Mouse (Mus musculus) 416B (cell line): ENCODE measurements at regions not wholly inside any gene's neighbourhood (a gene's known extent, or its start where the extent isn't known, plus 50 kb on each side); places are given as distances from the start of the nearest gene placed in this dataset.

Experiments used
- DNase-seq: peaks from one replicate; pipeline ENCODE4 v3.0.0; 2011; ENCODE audit warnings: low read depth

DNA sequence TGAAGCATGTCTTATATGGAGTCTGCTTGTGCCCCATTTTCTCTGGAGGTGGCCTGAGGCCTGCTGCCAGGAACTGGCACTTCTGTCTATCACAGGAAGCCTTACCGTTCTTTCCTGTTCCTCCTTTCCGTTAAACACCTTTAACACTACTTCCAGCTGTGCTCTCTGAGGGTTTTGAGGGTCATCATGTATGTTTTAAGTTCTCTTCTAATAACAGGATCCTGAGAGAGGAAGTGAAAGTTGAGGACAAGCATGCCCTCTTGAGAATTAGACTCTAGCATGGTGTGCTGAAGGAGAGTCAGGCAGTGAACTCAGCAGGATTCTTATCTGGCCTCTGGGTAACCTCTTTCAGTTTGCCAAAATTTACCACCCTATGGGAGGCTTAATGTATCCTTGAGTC is 418.0 kb upstream of the 9430069I07Rik start:
- no peak for DNase-seq

DNA sequence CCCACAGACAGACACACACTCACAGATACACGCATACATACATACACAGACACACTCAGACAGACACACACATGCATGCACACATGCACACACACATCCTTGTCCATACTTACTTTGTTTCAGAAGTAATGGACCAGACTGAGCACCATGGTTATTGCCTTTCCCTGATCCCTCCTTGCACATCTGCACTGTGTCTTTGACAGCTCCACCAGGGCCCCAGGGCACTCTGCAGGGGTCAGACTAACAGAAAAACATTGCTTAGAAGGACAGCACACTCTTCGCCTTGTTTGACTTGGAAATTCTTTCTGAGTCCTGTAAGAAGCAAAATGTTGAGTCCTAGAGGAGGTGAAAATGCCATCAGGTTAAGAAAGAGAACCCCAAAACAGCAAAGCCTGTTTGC is 394.1 kb upstream of the 9430069I07Rik start:
- DNase-seq: no peak

DNA sequence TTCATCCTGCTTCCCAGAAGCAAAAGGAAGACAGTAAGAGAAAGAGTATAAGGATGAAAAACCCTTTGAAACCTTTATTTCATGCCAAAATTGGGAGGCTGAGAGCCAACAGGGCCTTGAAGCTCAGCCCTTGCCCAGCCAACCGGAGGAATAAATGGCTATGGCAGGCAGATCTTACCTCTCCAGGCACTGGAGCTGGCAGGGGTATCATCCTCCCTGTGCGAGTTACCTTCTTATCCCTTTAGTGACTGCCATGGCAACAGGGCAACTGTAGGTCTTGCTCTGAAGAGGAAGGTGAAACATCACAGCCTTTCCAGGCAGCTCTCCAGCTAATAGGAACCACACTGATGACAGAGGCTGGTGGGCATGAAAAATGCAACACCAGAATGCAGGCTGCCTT is 393.3 kb upstream of the 9430069I07Rik start:
- DNase-seq: no peak

DNA sequence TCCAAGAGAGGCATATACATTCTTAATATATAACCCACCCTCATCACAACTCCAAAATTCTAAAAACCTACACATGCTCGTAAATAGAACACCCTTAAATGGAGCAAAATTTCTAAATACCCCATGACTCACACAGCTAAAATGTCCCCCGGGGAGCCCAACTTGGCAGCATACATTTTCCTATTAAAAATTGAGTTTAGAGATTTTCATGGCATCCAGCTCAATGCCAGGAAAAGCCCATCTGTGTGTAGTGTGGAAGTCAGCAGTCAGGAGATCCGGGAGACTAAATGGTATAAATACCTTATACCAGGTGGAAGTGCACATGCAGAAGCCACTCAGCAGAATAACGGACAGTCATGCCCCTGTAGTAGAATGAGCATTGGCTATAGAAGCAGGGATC is 389.4 kb upstream of the 9430069I07Rik start:
- no peak for DNase-seq

DNA sequence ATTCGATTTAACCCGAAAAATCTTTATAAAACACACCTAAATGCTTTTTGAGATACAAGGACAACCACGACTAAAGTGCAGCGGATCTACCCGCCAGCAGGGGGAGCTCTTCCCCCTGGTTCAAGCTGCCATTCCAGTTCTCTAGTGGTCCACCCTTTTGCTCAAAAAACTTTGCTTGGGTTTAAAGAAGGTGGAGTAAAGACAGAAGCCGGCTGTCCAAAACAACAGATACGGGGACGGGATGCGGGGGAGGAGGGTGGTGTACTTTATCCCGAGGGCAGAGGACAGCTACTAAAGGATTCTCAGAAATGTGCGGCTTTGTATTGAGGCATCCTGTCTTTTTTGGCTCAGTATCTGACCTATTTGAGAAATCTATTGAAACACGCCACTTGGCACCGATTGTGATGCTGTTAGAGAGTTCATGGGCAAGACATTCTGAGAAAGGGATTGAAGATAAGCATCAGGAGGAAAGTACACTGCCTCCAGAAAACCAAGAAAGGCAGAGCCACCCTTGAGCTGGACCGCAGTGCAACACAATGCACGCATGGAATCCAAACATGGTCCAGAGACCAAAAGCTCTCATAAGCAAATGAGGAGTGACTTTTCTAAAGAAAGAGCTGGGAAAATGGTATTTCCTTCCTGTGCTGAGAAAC is 385.6 kb upstream of the 9430069I07Rik start:
- peak; percentile 65 for DNase-seq

DNA sequence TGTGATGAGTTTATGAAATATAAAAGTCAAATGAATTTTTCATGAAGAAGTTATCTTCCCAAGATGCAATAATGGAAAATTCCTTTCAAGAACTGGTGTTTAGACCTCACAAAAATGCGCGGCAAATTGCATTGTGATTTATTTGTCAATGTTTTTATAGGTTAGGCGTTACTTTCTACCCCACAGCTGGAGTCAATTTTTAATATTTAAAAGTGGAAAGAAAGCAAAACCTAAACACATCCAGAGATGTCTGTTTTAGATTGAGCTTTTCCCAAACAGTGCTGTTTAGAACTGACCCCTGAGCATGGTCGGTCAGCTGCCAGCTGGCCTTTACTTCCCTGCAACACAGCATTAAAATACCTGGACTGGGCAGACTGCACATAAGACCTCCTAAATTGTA is 383.8 kb upstream of the 9430069I07Rik start:
- DNase-seq: no peak
